Mouse (Mus musculus) neural tube, embryonic 10.5 days (tissue): ENCODE measurements around the gene Psmd13.

Experiments used
- DNase-seq: peaks from one replicate; pipeline ENCODE4 v3.0.0-alpha.2; 2017; ENCODE audit warnings: low spot score; ENCODE audit errors: extremely low spot score

The Psmd13 gene

GRCm38 (mm10) chr7:140944236-140944635 is 62.5 kb downstream of the Psmd13 start:
- no peak for DNase-seq

GRCm38 (mm10) chr7:140945247-140945646 is 63.5 kb downstream of the Psmd13 start:
- DNase-seq, result no peak

- no peak for DNase-seq
Observed at GRCm38 (mm10) chr7:140946311-140946710, 64.5 kb downstream of the Psmd13 start.

GRCm38 (mm10) chr7:140946980-140947379 is 65.2 kb downstream of the Psmd13 start:
- no peak for DNase-seq

GRCm38 (mm10) chr7:140948161-140948560 is 66.4 kb downstream of the Psmd13 start:
- DNase-seq, result no peak
